Mouse (Mus musculus): ENCODE measurements around the gene Arpc4.
"Not testable (repeated sequence)": the region's sequence is repeated elsewhere in the genome, so short reads cannot be mapped to it uniquely, and the experiment has no call there.

Arpc4 gene

GRCm38 (mm10) chr6:113377496-113378385 lies at the start of gene Arpc4, which contains the start of gene Tada3:
TSS of gene Arpc4 (plus strand) at chr6:113378115.
TSS of gene Tada3 (minus strand) at chr6:113377883.
- DNase-seq (ENCODE audit: low read depth) = peak; percentile 97

GRCm38 (mm10) chr6:113329396-113329795 lies 48.5 kb upstream of the Arpc4 start:
- no peak for DNase-seq (ENCODE audit: low read depth)

- no peak for DNase-seq (ENCODE audit: low read depth)
Observed at GRCm38 (mm10) chr6:113330547-113330946, 47.4 kb upstream of the Arpc4 start.

- no peak for DNase-seq (ENCODE audit: low read depth)
Observed at GRCm38 (mm10) chr6:113331721-113332120, 46.2 kb upstream of the Arpc4 start.

GRCm38 (mm10) chr6:113332734-113333133 lies 45.2 kb upstream of the Arpc4 start:
- DNase-seq (ENCODE audit: low read depth) = not testable (repeated sequence)

GRCm38 (mm10) chr6:113333137-113333950 lies 44.6 kb upstream of the Arpc4 start:
- peak; percentile 48 for DNase-seq (ENCODE audit: low read depth)

GRCm38 (mm10) chr6:113334216-113334615 lies 43.7 kb upstream of the Arpc4 start:
- DNase-seq (ENCODE audit: low read depth) = no peak

GRCm38 (mm10) chr6:113336852-113337620 lies 40.9 kb upstream of the Arpc4 start:
- DNase-seq (ENCODE audit: low read depth) = no peak

GRCm38 (mm10) chr6:113341574-113341973 lies 36.3 kb upstream of the Arpc4 start:
- no peak for DNase-seq (ENCODE audit: low read depth)

GRCm38 (mm10) chr6:113342297-113342696 lies 35.6 kb upstream of the Arpc4 start:
- no peak for DNase-seq (ENCODE audit: low read depth)

GRCm38 (mm10) chr6:113343177-113344092 lies 34.5 kb upstream of the Arpc4 start, which contains the start of gene Camk1:
TSS of gene Camk1 (minus strand) at chr6:113343984.
- peak; percentile 90 for DNase-seq (ENCODE audit: low read depth)

GRCm38 (mm10) chr6:113344321-113344720 lies 33.6 kb upstream of the Arpc4 start:
- peak; percentile 77 for DNase-seq (ENCODE audit: low read depth)

GRCm38 (mm10) chr6:113346897-113347296 lies 31.0 kb upstream of the Arpc4 start:
- DNase-seq (ENCODE audit: low read depth) = no peak

- no peak for DNase-seq (ENCODE audit: low read depth)
Observed at GRCm38 (mm10) chr6:113350538-113350937, 27.4 kb upstream of the Arpc4 start.

- DNase-seq (ENCODE audit: low read depth) = no peak
Observed at GRCm38 (mm10) chr6:113351161-113351560, 26.8 kb upstream of the Arpc4 start.

- DNase-seq (ENCODE audit: low read depth) = no peak
Observed at GRCm38 (mm10) chr6:113351653-113352052, 26.3 kb upstream of the Arpc4 start.

- DNase-seq (ENCODE audit: low read depth) = no peak
Observed at GRCm38 (mm10) chr6:113352820-113353219, 25.1 kb upstream of the Arpc4 start.

- no peak for DNase-seq (ENCODE audit: low read depth)
Observed at GRCm38 (mm10) chr6:113353696-113354095, 24.2 kb upstream of the Arpc4 start.

GRCm38 (mm10) chr6:113361476-113361875 lies 16.4 kb upstream of the Arpc4 start:
- no peak for DNase-seq (ENCODE audit: low read depth)

- no peak for DNase-seq (ENCODE audit: low read depth)
Observed at GRCm38 (mm10) chr6:113362241-113362640, 15.7 kb upstream of the Arpc4 start.
